Mouse (Mus musculus) E14TG2a.4 (cell line): Measurements from ENCODE around the gene Nln.

Experiments
- CTCF ChIP-seq: conservative IDR thresholded peaks from 2 replicates; pipeline ENCODE4 v1.5.1; 2014; ENCODE audit warnings: low read length
- NANOG ChIP-seq: IDR thresholded peaks from 2 replicates; pipeline ENCODE4 v1.6.1; 2014; ENCODE audit warnings: borderline replicate concordance, low read length, mixed read lengths
- POU5F1 ChIP-seq: IDR thresholded peaks from 2 replicates; pipeline ENCODE4 v1.6.1; 2014; ENCODE audit warnings: low read length, borderline replicate concordance

- TF ChIP-seq CTCF (no peak), POU5F1 (no peak), NANOG (no peak)
Measured at GRCm38 (mm10) chr13:103985510-103986278, 123.7 kb downstream of the Nln start.
